Mouse (Mus musculus) hindbrain, embryonic 11.5 days (tissue): ENCODE data around the gene Pgd. TPM values are rescaled to one million over a fixed set of nuclear protein-coding genes. Genes with fewer than 3 reads are reported as not detected.
"Not testable (repeated sequence)": the region's sequence is repeated elsewhere in the genome, so short reads cannot be mapped to it uniquely, and the experiment has no call there.

Experiments
- ATAC-seq: fragments of 200-750 bp; cut with Nextera tagmentation; 2 replicates; pipeline ENCODE4 v1.8.0; 2017; ENCODE audit warnings: mild to moderate bottlenecking, moderate TSS enrichment, moderate library complexity; ENCODE audit not compliant: low FRiP score
- DNase-seq: peaks from one replicate; pipeline ENCODE4 v3.0.0-alpha.2; 2015; ENCODE audit warnings: low spot score
- H3K27ac ChIP-seq: fragments of 300-500 bp; sonication (generic); 2 replicates; pipeline ENCODE4 v1.5.1; 2014; ENCODE audit warnings: mild to moderate bottlenecking, low read depth, low read length
- H3K27me3 ChIP-seq: fragments of 300-500 bp; sonication (generic); 2 replicates; pipeline ENCODE4 v1.6.1; 2014; ENCODE audit warnings: mild to moderate bottlenecking, low read length, moderate library complexity, mixed read lengths; ENCODE audit not compliant: control insufficient read depth, insufficient read depth
- H3K36me3 ChIP-seq: fragments of 300-500 bp; sonication (generic); 2 replicates; pipeline ENCODE4 v1.6.1; 2014; ENCODE audit warnings: mild to moderate bottlenecking, low read length, moderate library complexity, mixed read lengths; ENCODE audit not compliant: control insufficient read depth, insufficient read depth
- H3K4me1 ChIP-seq: fragments of 300-500 bp; sonication (generic); replicated peaks from 2 replicates; pipeline ENCODE4 v1.6.1; 2014; ENCODE audit warnings: low read length, mixed read lengths; ENCODE audit not compliant: control insufficient read depth, insufficient read depth
- H3K4me2 ChIP-seq: fragments of 300-500 bp; sonication (generic); replicated peaks from 2 replicates; pipeline ENCODE4 v1.6.1; 2014; ENCODE audit warnings: mild to moderate bottlenecking, low read depth, low read length
- H3K4me3 ChIP-seq: fragments of 300-500 bp; sonication (generic); 2 replicates; pipeline ENCODE4 v1.5.1; 2014; ENCODE audit warnings: low read depth, low read length
- H3K9ac ChIP-seq: fragments of 300-500 bp; sonication (generic); 2 replicates; pipeline ENCODE4 v1.6.1; 2014; ENCODE audit warnings: low read depth, low read length
- H3K9me3 ChIP-seq: fragments of 300-500 bp; sonication (generic); 2 replicates; pipeline ENCODE4 v1.6.1; 2016; ENCODE audit warnings: low read length; ENCODE audit not compliant: control insufficient read depth
- WGBS: fragments of 180-500 bp; shearing (Covaris S2); extraction: QIAGEN DNeasy Blood & Tissue Kit; methylation state at CpG from one replicate; pipeline ENCODE4 v1.1.7; 2014; 5-methylcytosine and 5-hydroxymethylcytosine counted together
- polyA plus RNA-seq: library from polyadenylated mRNA; unstranded; fragments of >200 nt; fragmentation: Nextera tagmentation; extraction: Ambion mirVana; gene quantifications from 2 replicates; pipeline ENCODE4 v1.2.1, GENCODE M21; 2014

Pgd gene
- polyA plus RNA-seq, 1 experiment from 2014 or later = 49.4 TPM

DNA sequence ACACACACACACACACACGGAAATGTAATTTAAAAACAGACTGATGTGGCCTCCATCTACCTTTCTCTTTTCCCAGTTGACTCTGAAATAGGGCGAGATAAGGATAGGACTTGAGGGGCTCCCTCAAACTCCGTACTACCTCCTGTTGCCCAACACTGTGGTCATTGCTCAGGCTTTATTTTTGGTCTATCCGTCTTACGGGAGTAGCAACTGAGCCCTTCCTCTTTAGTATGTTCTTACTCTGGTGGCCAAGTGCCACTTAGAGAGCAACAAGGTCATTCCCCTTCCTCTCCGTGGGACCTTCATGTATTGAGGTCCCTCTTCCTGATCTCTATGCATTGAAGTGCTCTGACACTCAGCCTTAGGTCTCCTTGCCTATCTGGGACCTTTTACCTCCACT, 7.1 kb upstream of the Pgd start:
- ATAC-seq = no peak
- no peak for DNase-seq
- Histone ChIP-seq H3K9ac (no peak overlapping the region), H3K4me3 (no peak overlapping the region), H3K27ac (no peak overlapping the region), H3K27me3 (no peaks in the 10 kb centered on the region), H3K4me2 (no peak overlapping the region), H3K36me3 (no peaks in the 10 kb centered on the region), H3K9me3 (no peaks in the 10 kb centered on the region), H3K4me1 (no peaks in the 10 kb centered on the region)
- WGBS = 92% methylated on average over 6 of the region's 6 CpGs

DNA sequence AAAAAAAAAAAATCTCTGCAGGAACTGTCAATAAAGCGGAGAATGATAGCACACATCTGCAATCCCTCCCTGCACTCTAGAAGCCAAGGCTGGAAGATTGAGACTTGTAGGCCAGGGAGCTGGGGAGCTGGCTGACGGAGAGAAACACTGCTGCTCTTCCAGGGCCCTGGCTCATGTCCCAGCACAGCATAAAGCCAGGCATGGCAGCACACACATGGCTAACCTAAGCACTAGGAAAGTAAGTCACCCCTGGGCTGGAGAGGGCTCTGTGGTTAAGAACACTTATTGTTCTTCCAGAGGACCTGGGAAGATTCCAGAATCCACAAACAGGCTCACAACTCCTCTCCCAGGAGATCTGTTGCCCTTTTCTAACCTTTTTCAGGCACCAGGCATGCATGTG, 6.1 kb upstream of the Pgd start:
- no peak overlapping the region for H3K4me2 ChIP-seq
- no peak for DNase-seq
- no peaks in the 10 kb centered on the region for H3K4me1 ChIP-seq
- H3K27me3 ChIP-seq = no peaks in the 10 kb centered on the region
- no peaks in the 10 kb centered on the region for H3K9me3 ChIP-seq
- ATAC-seq = no peak
- WGBS = 75% methylated on average over 2 of the region's 2 CpGs
- no peak overlapping the region for H3K9ac ChIP-seq
- H3K4me3 ChIP-seq = no peak overlapping the region
- H3K36me3 ChIP-seq = no peaks in the 10 kb centered on the region
- H3K27ac ChIP-seq = no peak overlapping the region

DNA sequence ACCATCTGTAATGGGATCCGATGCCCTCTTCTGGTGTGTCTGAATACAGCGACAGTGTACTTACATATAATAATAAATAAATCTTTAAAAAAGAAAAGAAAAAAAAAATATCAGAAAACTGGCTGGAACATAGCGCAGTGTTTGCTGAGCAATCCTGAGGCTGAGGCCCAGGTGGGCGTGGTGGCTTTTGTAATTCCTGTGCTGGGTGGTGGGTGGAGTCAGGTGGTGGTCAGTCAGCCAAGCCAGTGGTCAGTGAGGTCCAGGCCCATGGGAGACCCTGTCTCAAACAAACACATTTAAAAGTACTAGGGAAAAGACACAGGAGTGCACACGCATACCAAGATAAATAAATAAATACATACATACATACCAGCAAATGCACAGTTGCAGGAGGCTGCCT, 5.5 kb upstream of the Pgd start:
- H3K9me3 ChIP-seq = no peaks in the 10 kb centered on the region
- no peak overlapping the region for H3K4me2 ChIP-seq
- H3K4me1 ChIP-seq = no peaks in the 10 kb centered on the region
- no peak for ATAC-seq
- H3K36me3 ChIP-seq = no peaks in the 10 kb centered on the region
- H3K27ac ChIP-seq = no peak overlapping the region
- H3K4me3 ChIP-seq = no peak overlapping the region
- DNase-seq = no peak
- no peak overlapping the region for H3K9ac ChIP-seq
- WGBS = 92% methylated on average over 5 of the region's 5 CpGs
- no peaks in the 10 kb centered on the region for H3K27me3 ChIP-seq

DNA sequence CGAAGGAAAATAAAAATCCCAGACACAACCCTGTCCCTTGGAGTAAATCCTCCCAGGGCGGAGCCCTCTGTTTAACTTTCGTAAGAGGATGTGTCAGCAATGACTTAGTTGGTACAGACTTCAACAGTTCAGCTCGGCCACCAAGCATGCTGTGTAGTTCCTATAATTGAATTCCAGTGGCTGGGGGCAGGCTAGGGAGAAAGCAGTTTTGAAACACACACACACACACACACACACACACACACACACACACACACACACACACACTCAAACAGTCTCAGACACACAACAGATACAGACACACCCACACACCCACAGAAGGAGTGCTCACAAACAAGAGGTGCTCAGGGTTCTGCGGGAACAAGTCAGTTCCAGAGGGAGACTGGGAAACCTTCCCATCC, 5.0 kb upstream of the Pgd start:
- Histone ChIP-seq H3K4me1 (no peaks in the 10 kb centered on the region), H3K36me3 (no peaks in the 10 kb centered on the region), H3K4me3 (no peak overlapping the region), H3K4me2 (no peak overlapping the region), H3K9ac (no peak overlapping the region), H3K27me3 (no peaks in the 10 kb centered on the region), H3K9me3 (no peaks in the 10 kb centered on the region), H3K27ac (no peak overlapping the region)
- ATAC-seq (no peak), DNase-seq (no peak)
- WGBS = 82% methylated on average over 5 of the region's 5 CpGs

DNA sequence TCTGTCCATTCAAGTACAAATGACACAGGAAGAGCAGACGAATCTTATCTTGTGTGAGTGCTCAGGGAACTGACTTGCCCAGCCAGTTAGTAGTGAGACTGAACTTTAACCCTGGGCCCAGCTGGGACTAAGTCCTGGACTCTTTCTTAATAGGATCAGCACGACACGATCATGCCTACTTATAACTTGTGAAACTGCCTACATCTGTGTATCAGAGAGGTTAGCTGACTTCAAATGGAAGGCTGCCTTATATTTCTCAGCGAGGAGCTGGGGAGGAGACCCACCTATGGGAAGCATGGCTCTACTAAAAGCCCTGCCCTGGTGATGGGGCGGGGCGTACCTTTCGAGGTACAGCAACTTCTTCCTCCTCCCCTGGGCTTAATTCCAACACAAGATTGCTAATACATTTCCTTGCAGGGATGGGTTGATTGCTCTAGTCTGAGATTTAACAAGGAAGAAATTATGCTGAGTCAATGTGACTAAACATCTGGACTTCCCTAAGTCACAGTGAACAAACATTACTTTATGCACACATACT, 3.9 kb upstream of the Pgd start:
- no peak for ATAC-seq
- H3K4me2 ChIP-seq = no peak overlapping the region
- no peaks in the 10 kb centered on the region for H3K4me1 ChIP-seq
- no peak overlapping the region for H3K9ac ChIP-seq
- H3K4me3 ChIP-seq = no peak overlapping the region
- no peaks in the 10 kb centered on the region for H3K27me3 ChIP-seq
- H3K27ac ChIP-seq = no peak overlapping the region
- no peaks in the 10 kb centered on the region for H3K9me3 ChIP-seq
- no peak for DNase-seq
- 75% methylated on average over 7 of the region's 7 CpGs for WGBS
- no peaks in the 10 kb centered on the region for H3K36me3 ChIP-seq

DNA sequence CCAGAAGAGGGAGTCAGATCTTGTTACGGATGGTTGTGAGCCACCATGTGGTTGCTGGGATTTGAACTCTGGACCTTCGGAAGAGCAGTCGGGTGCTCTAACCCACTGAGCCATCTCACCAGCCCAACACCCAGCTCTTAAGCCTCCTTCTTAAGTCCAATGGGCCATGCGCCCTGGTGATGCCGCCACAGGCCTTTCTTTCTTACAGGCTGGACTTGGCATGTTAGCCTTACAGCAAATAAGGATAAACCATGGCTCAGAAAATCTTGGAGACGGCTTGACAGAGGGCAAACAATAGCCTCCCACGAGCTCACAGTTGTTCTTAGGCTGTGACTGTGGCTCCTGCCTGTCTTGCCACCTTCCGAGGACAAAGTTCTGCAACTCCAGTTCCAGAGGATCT, 3.4 kb upstream of the Pgd start:
- not testable (repeated sequence) for H3K27me3 ChIP-seq, H3K9ac ChIP-seq, H3K36me3 ChIP-seq, H3K4me3 ChIP-seq, H3K9me3 ChIP-seq, H3K27ac ChIP-seq, H3K4me2 ChIP-seq, ATAC-seq, H3K4me1 ChIP-seq, DNase-seq
- whole genome bisulfite sequencing = 86% methylated on average over 7 of the region's 8 CpGs

DNA sequence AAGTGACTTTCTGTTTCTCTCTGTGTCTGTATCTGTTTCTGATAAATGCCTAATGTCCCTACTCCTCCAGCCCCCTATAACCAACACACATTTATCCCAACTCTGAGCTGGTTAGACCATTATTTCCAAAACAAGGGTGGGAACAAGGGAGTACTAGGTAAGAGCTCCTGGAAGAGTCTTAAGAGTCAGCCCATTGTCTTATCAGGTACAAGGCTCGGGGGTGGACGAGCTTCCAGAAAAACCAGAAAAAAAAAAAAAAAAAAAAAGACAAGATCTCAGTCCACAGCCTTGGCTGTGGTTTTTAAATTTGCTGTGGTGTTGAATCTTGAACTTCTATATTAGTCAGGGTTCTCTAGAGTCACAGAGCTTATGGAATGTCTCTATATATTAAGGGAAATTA, 1.4 kb upstream of the Pgd start:
- ATAC-seq = no peak

DNA sequence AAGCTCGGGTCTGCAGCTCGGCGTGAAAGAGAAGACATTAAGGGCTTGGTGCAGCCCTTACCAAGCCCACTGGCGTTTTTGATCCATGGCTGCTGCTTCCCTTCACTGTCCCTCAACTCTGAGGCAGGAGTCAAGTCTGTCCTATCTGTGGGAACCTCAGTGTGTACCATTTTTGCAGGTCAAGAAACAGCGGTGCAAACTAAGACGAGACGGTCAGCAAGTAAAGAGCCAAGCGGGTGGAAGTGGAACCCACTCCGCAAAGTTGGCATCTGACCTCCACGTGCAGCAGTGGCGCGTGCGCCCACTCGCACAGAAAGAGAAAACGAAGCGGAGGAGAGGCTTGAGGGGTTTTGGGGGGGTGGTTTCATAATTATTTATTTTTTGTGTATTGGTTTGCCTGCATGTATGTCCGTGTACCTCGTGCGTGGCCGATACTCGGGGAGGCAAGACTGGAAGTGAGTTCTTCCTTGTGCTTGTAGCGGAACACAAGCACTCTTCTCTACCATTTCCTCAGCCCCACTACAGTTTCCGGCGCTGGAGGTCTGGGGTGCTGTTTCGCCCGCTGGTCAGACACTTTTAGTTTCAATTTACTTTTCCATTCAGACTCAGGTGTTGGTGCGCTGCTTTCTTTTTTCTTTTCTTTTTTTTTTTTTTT, 513 bp upstream of the Pgd start:
- DNase-seq (no peak), ATAC-seq (peak; percentile 71)
- peak overlapping the region; percentile 92 for H3K4me3 ChIP-seq
- peak overlapping the region; percentile 78; the same call in 1 of the 2 replicates for H3K27ac ChIP-seq
- WGBS = 1% methylated on average over 27 of the region's 27 CpGs
- no peaks in the 10 kb centered on the region for H3K27me3 ChIP-seq
- H3K9me3 ChIP-seq = no peaks in the 10 kb centered on the region
- H3K9ac ChIP-seq = peak overlapping the region; percentile 84
- no peaks in the 10 kb centered on the region for H3K36me3 ChIP-seq
- H3K4me2 ChIP-seq = peak overlapping the region; percentile 86
- H3K4me1 ChIP-seq = no peaks in the 10 kb centered on the region

More for the DNA sequence above, 1.4 kb upstream of the Pgd start:
- Histone ChIP-seq H3K4me3 (no peak overlapping the region), H3K27ac (no peak overlapping the region), H3K27me3 (no peaks in the 10 kb centered on the region), H3K9ac (no peak overlapping the region), H3K4me2 (no peak overlapping the region), H3K36me3 (no peaks in the 10 kb centered on the region), H3K9me3 (no peaks in the 10 kb centered on the region), H3K4me1 (no peaks in the 10 kb centered on the region)
- DNase-seq = no peak
- 98% methylated on average over 2 of the region's 2 CpGs for WGBS

DNA sequence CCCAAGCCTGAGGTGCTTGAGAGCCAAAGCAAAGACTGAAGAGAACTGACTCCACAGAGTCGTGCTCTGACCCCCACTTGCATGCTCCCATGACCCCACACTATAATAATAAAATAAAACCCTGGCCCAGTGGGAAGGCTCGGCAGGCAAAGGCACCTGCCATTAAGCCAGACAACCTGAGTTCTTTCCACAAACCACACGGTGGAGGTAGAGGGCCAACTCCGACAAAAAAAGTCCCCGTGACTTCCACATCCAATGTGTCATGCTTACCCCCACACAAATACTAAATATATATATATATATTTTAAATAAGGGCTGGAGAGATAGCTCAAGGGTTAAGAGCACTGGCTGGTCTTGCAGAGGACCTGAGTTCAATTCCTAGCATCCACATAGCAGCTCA, 2.4 kb downstream of the Pgd start:
- Histone ChIP-seq H3K36me3 (peaks cover 3% of the 10 kb centered on the region; the same call in 1 of the 2 replicates), H3K4me1 (no peaks in the 10 kb centered on the region), H3K4me3 (no peak overlapping the region), H3K9me3 (no peaks in the 10 kb centered on the region), H3K9ac (no peak overlapping the region), H3K27ac (no peak overlapping the region), H3K27me3 (no peaks in the 10 kb centered on the region), H3K4me2 (no peak overlapping the region)
- 81% methylated on average over 5 of the region's 5 CpGs for WGBS
- DNase-seq (no peak), ATAC-seq (no peak)
